Mouse (Mus musculus) bone marrow, adult 2 months (tissue): ENCODE data around the gene Chst4.

Source experiments
- CTCF ChIP-seq: fragments of 200-500 bp; IDR thresholded peaks from 2 replicates; pipeline ENCODE4 v1.5.1; 2011; ENCODE audit warnings: low read length, control low read depth; ENCODE audit not compliant: control insufficient read depth, insufficient read depth
- POLR2A ChIP-seq: fragments of 200-500 bp; IDR thresholded peaks from 2 replicates; pipeline ENCODE4 v1.6.1; 2011; ENCODE audit warnings: low read depth, mild to moderate bottlenecking, control low read depth, low read length, borderline replicate concordance; ENCODE audit not compliant: control insufficient read depth

DNA sequence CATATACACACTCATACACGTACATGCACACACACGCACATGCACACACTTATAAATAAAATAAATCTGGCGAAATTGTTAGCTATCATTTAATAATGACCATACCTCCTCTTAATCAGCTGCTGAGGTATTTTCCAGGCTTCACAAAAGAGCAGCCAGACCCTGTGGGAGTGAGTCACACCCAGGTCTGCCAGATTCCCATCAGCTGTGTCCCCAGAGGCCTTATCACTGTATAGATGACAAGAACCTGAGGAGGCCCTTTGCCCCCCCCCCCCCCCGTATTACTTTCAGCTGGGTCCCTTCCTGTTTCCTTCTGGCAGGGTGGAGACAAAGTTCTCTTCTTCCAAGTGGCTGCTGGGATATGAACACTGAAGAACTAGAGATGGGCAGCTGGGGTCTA, 969 bp upstream of the Chst4 start:
- TF ChIP-seq CTCF (no peak), POLR2A (no peak)
